Mouse (Mus musculus) hematopoietic stem cell, adult 5-6 weeks (primary cell): ENCODE data around the gene Gpsm3. TPM values are rescaled to one million over a fixed set of nuclear protein-coding genes. Genes with fewer than 3 reads are reported as not detected.
"Not testable (repeated sequence)": the region's sequence is repeated elsewhere in the genome, so short reads cannot be mapped to it uniquely, and the experiment has no call there.

ENCODE experiments used
- ATAC-seq, 2 experiments: fragments of 125-278 bp in 1 of 2; replicated peaks in 1 of 2; 2 replicates each; pipeline ENCODE4 v1.8.0; 2016 to 2017; ENCODE audit warnings: inconsistent platforms in 2 of 2, mild to moderate bottlenecking in 2 of 2, moderate number of reproducible peaks in 2 of 2, low read depth in 1 of 2, moderate TSS enrichment in 1 of 2; ENCODE audit not compliant: low FRiP score in 2 of 2, poor library complexity in 2 of 2, severe bottlenecking in 2 of 2, insufficient read depth in 1 of 2, low TSS enrichment in 1 of 2
- total RNA-seq: library from RNA; stranded (forward); fragments of 172-1452, 232-1000 nt; gene quantifications from 2 replicates; pipeline ENCODE4 v1.2.3, GENCODE M21; 2017

The Gpsm3 gene
- 27.3 and 31.2 TPM in 2 replicates for total RNA-seq

- no peak; a peak in 1 of 4 replicates for ATAC-seq
These were observed at the start of gene Gpsm3 for GRCm38 (mm10) chr17:34589681-34590101. Gene Gpsm3 (plus strand): TSS chr17:34589806.

DNA sequence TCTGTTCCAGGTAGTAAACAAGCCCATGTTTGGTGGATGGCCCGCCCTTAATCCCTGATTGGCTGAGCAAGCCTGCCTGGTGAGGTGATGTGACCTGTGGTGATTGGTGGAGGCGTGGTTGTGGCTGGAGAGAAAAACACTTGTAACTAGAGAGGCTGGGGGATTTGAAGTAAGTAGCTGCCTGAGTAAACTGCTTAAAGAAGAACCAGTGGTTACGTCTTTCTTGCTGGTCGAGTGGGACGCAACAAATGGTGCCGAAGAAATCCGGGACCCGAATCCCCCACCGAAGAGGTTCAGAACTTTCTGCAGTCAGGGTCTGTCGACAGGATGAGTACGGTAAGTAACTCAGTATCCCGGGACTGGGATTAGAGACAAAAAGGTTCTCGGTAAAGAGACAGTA is 46.0 kb upstream of the Gpsm3 start:
- ATAC-seq: not testable (repeated sequence)

DNA sequence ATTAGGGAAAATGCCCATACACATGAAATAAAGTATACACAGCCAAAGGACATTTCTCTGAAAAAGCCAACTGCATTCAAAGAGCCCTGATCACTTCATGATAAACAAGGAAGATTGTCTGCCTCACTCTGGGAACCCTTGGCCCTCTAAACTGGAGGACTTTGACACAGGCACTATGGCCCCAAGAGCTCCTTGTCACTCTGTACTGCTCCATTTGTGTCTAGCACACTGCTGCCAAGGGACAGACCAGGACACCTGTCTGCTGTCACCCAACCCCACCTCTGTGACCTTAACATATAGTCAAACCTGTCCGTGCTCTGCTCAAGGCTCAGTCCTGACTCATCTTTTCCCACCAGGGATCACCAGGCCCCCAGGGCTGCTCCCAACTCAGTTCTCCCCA is 42.8 kb upstream of the Gpsm3 start:
- ATAC-seq: no peak

GRCm38 (mm10) chr17:34547601-34548000 is 42.0 kb upstream of the Gpsm3 start:
- ATAC-seq: no peak

DNA sequence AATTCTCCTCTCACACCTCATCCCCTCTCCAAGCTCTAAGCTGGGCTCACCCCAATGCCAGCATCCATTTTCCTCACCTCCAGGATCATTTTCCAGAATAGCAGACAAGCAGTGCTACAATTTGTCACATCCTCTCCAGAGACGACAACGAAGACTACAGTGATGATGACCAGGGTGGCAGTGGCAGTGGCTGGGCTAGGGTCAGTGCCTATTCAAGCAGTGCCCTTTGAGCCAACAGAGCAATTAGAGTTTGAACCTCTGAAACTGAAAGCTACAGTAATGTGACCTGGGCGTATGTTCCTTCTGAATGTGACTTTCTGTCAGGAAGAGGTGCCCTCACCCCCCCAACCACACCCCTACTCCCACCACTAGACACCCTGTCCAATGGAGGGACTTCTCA is 40.5 kb upstream of the Gpsm3 start:
- no peak for ATAC-seq

- ATAC-seq: no peak
These were observed 39.8 kb upstream of the Gpsm3 start for GRCm38 (mm10) chr17:34549843-34550242.

- ATAC-seq: peak; percentile 51 to 79; a peak in 3 of 4 replicates
These were observed 34.1 kb upstream of the Gpsm3 start for GRCm38 (mm10) chr17:34555483-34555882.

- ATAC-seq: no peak
These were observed 33.2 kb upstream of the Gpsm3 start for GRCm38 (mm10) chr17:34556406-34556805.

DNA sequence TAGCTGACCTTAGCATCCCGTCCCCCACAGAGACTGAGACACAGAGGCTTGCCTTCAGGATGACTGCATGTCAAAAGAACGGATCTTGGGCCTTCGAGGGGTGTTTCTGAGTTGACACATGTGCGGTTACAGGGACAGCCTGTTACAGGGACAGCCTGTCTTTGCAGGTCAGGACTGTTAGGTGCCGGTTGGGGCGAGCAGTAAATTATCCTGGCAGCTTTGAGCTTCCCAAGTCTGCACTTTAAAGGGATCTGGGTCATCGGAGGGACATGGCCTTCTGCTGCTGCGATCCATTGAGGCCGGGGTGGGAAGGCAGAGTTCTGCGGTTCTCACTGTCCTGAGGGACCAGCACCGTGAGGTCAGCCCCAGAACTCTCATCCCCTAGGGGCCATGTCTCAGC is 32.2 kb upstream of the Gpsm3 start:
- no peak for ATAC-seq

- ATAC-seq: no peak
These were observed 30.5 kb upstream of the Gpsm3 start for GRCm38 (mm10) chr17:34559116-34559515.

DNA sequence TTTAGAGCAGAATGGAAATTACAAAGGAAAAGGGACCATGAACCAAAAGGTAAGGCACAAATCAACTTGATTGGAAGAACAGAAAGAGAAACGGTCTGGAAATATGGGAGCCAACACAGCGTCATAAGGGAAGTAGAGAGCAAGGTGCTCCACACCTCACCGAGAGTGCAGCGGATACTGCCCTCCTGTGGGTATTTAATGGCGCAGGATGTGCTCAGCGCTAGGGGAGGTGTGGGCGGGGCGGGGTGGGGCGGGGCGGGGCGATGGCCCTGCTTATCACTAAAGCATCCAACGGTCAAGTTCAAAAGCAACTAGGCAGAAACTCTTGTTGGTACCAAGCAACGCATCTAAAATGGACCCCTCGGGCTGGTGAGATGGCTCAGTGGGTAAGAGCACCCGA is 29.7 kb upstream of the Gpsm3 start:
- no peak; a peak in 1 of 4 replicates for ATAC-seq

DNA sequence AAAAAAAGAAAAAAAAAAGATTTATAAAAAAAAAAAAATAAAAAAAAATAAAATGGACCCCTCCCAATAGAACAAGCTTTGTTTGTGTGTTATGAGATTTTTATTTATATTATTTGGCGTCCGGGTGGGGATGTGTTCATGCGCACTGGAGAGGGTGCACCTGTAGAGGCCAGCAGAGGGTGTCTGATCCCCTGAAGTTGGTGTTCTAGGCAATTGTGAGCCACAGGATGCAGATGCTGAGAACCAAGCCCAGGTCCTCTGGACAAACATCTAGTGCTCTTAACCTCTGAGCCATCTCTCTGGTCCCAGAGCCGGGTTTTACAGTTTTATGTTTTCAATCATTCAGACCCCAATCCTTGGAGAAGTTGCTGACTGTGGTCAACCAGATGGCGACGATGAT is 29.2 kb upstream of the Gpsm3 start:
- ATAC-seq: no peak

GRCm38 (mm10) chr17:34561200-34561599 is 28.4 kb upstream of the Gpsm3 start:
- ATAC-seq: peak; percentile 80 to 81

DNA sequence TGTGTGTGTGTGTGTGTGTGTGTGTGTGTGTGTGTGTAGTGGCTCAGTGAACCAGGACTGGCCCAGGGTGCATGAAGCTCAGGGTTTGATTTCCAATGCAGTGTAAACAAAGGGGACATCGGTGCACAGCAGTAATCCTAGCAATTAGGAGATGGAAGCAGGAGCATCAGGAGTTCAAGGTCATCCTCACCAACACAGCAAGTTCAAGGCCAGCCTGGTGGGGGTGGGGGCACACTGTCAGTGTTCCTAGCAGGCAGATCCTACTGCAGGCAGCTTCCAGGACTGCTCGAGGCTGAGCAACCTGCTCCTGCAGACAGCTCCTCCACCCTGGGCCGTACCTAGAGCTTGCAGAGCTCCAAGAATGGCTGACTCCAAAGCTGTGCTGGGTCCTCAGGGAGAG is 27.0 kb upstream of the Gpsm3 start:
- ATAC-seq: no peak

- no peak for ATAC-seq
These were observed 26.3 kb upstream of the Gpsm3 start for GRCm38 (mm10) chr17:34563354-34563753.

GRCm38 (mm10) chr17:34564003-34564421 is 25.6 kb upstream of the Gpsm3 start, which contains the start of gene Notch4:
Gene Notch4 (plus strand): TSS chr17:34564268.
- no peak for ATAC-seq

GRCm38 (mm10) chr17:34564796-34565195 is 24.8 kb upstream of the Gpsm3 start:
- no peak for ATAC-seq

DNA sequence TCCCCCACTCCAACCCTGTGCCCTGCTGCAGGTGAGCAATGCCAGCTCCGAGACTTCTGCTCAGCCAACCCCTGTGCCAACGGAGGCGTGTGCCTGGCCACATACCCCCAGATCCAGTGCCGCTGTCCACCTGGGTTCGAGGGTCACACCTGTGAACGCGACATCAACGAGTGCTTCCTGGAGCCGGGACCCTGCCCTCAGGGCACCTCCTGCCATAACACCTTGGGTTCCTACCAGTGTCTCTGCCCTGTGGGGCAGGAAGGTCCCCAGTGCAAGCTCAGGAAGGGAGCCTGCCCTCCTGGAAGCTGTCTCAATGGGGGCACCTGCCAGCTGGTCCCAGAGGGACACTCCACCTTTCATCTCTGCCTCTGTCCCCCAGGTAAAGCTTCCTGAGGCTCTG is 22.3 kb upstream of the Gpsm3 start:
- no peak for ATAC-seq

GRCm38 (mm10) chr17:34568421-34568820 is 21.2 kb upstream of the Gpsm3 start:
- no peak for ATAC-seq

DNA sequence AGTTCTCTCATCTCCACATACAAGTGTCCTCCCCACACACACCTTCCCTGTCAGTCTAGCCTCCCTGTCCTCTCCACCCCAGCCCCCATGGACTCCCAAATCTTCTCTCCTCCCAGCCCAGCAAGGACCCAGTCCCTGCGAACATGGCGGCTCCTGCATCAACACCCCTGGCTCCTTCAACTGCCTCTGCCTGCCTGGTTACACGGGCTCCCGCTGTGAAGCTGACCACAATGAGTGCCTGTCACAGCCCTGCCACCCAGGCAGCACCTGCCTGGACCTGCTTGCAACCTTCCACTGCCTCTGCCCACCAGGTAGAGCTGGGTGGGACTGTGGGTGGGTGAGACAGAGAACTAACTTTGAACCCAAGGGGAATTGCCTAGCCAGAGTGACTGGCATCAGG is 19.7 kb upstream of the Gpsm3 start:
- no peak for ATAC-seq
